Mouse (Mus musculus) heart, adult 2 months (tissue): Measurements from ENCODE around the gene Aktip.

Source experiments
- CTCF ChIP-seq: fragments of 200-600 bp; IDR thresholded peaks from 2 replicates; pipeline ENCODE4 v1.8.1; 2022; ENCODE audit warnings: antibody characterized with exemption, mild to moderate bottlenecking, moderate library complexity
- POLR2A ChIP-seq: fragments of 200-500 bp; IDR thresholded peaks from 2 replicates; pipeline ENCODE4 v1.6.1; 2011; ENCODE audit warnings: mild to moderate bottlenecking, low read depth, low read length, control low read depth; ENCODE audit not compliant: insufficient read depth

- TF ChIP-seq POLR2A (no peak), CTCF (no peak)
Observed at GRCm38 (mm10) chr8:91217062-91217905, 17.5 kb upstream of the Aktip start.
